Mouse (Mus musculus) heart, embryonic 15.5 days (tissue): ENCODE measurements around the gene Kcnab3. TPM values are rescaled to one million over a fixed set of nuclear protein-coding genes. Genes with fewer than 3 reads are reported as not detected.

Source experiments
- ATAC-seq: fragments of 200-750 bp; cut with Nextera tagmentation; replicated peaks from 2 replicates; pipeline ENCODE4 v1.8.0; 2017; ENCODE audit warnings: low read depth, moderate TSS enrichment; ENCODE audit not compliant: insufficient number of reproducible peaks, insufficient read depth, low FRiP score
- H3K27ac ChIP-seq: fragments of 300-500 bp; sonication (generic); 2 replicates; pipeline ENCODE4 v1.5.1; 2015; ENCODE audit warnings: mild to moderate bottlenecking, inconsistent platforms
- H3K27me3 ChIP-seq: fragments of 300-500 bp; sonication (generic); 2 replicates; pipeline ENCODE4 v1.6.1; 2015; ENCODE audit warnings: inconsistent platforms
- H3K36me3 ChIP-seq: fragments of 300-500 bp; sonication (generic); 2 replicates; pipeline ENCODE4 v1.6.1; 2015; ENCODE audit warnings: mild to moderate bottlenecking, inconsistent platforms
- H3K4me1 ChIP-seq: fragments of 300-500 bp; sonication (generic); replicated peaks from 2 replicates; pipeline ENCODE4 v1.6.1; 2015; ENCODE audit warnings: inconsistent platforms
- H3K4me2 ChIP-seq: fragments of 300-500 bp; sonication (generic); 2 replicates; pipeline ENCODE4 v1.6.1; 2015; ENCODE audit warnings: inconsistent platforms, mild to moderate bottlenecking, moderate library complexity
- H3K4me3 ChIP-seq: fragments of 300-500 bp; sonication (generic); 2 replicates; pipeline ENCODE4 v1.5.1; 2015; ENCODE audit warnings: mild to moderate bottlenecking, inconsistent platforms
- H3K9ac ChIP-seq: fragments of 300-500 bp; sonication (generic); 2 replicates; pipeline ENCODE4 v1.6.1; 2015; ENCODE audit warnings: mild to moderate bottlenecking, inconsistent platforms
- H3K9me3 ChIP-seq: fragments of 300-500 bp; sonication (generic); replicated peaks from 2 replicates; pipeline ENCODE4 v1.6.1; 2016; ENCODE audit warnings: inconsistent platforms
- WGBS: fragments of 180-500 bp; shearing (Covaris S2); methylation state at CpG from one replicate; pipeline ENCODE4 v1.1.7; 2015; ENCODE audit warnings: mixed read lengths; 5-methylcytosine and 5-hydroxymethylcytosine counted together
- polyA plus RNA-seq: library from polyadenylated mRNA; unstranded; fragments of >200 nt; fragmentation: Nextera tagmentation; extraction: Ambion mirVana; gene quantifications from 2 replicates; pipeline ENCODE4 v1.2.1, GENCODE M21; 2015

The Kcnab3 gene
- polyA plus RNA-seq, 1 experiment from 2014 or later: 0.77 TPM

- Histone ChIP-seq H3K27ac (no peak overlapping the region), H3K36me3 (no peaks in the 10 kb centered on the region), H3K4me2 (peak overlapping the region; percentile 69; the same call in 1 of the 2 replicates), H3K9me3 (no peaks in the 10 kb centered on the region), H3K27me3 (peaks cover 17% of the 10 kb centered on the region), H3K4me1 (peaks cover 14% of the 10 kb centered on the region), H3K4me3 (no peak overlapping the region), H3K9ac (no peak overlapping the region)
- ATAC-seq: no peak
- WGBS: 46% methylated on average over 8 of the region's 8 CpGs
Observed at GRCm38 (mm10) chr11:69332713-69333253, 6.7 kb downstream of the Kcnab3 start.

- H3K27ac ChIP-seq: no peak overlapping the region
- H3K4me3 ChIP-seq: no peak overlapping the region
- no peak for ATAC-seq
- H3K4me2 ChIP-seq: no peak overlapping the region
- H3K36me3 ChIP-seq: no peaks in the 10 kb centered on the region
- H3K27me3 ChIP-seq: peaks cover 7% of the 10 kb centered on the region; the same call in 1 of the 2 replicates
- WGBS: 52% methylated on average over 3 of the region's 3 CpGs
- H3K9me3 ChIP-seq: no peaks in the 10 kb centered on the region
- H3K4me1 ChIP-seq: peaks cover 14% of the 10 kb centered on the region
- H3K9ac ChIP-seq: no peak overlapping the region
Observed at GRCm38 (mm10) chr11:69333922-69334321, 7.9 kb downstream of the Kcnab3 start.

DNA sequence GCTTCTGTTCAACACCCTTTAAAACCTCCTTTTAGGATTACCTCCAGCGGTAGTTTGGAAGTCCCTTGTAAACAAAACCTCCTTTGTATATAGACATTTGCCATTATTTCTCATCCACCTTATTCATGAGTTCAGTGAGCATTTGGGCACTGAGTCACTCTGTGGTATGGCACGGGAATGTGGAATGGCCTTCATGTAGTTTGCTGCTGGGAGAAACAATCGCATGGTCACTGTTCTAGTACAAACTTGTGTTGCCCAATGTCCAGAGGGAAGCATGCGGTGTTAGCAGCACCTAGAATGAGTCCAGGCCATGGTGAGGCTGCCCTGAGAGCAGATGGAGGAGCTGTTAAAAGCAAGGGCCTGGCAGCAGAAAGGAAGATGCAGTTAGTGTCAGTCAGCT, 8.7 kb downstream of the Kcnab3 start:
- Histone ChIP-seq H3K9ac (no peak overlapping the region), H3K4me2 (no peak overlapping the region), H3K4me3 (no peak overlapping the region), H3K36me3 (no peaks in the 10 kb centered on the region), H3K9me3 (no peaks in the 10 kb centered on the region), H3K4me1 (peaks cover 14% of the 10 kb centered on the region), H3K27ac (no peak overlapping the region), H3K27me3 (peaks cover 3% of the 10 kb centered on the region; the same call in 1 of the 2 replicates)
- no peak for ATAC-seq
- 69% methylated on average over 4 of the region's 4 CpGs for WGBS

DNA sequence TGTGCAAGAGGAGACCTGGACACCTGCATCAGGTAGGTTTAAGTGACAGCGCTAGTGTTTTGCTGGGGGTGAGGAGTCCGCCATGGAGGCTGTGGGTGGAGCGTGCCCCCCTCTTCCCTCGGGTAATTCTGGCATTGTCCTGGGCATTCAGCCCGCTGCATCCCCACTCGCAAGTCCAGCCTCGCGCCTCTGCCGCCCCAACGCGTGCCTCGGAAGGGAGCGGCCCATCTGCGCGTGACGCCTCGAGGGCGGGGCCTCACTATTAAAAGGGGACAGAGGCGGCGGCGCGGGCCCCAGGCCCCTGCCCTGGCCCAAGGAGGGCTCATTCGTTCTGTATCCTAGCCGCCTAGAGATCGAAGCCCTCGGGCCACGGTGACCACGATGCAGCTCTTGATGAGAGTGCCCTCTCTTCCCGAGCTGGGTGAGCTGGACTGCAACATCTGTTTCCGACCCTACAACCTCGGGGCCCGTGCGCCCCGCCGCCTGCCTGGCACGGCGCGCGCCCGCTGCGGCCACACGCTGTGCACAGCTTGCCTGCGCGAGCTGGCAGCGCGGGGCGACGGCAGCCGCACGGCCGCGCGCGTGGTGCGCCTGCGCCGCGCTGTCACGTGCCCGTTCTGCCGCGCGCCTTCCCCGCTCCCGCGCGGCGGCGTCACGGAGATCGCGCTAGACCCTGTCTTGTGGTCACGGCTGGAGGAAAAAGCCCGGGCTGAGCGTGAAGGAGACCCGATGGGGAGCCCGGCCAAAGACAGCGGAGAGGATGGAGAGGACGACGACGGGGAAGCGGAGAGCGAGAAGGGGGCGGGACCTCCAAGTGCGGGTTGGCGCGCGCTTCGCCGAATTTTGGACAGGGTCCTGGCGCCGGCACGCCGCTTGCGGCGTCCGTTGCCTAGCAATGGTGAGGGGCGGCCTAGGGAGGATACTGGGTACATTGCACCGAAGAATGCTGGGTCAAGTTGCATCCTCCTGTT, 14.4 kb downstream of the Kcnab3 start, which contains the start of gene Rnf227:
TSS of gene Rnf227 (plus strand) at position 301 of the 971 bp plus-strand sequence.
- H3K4me3 ChIP-seq: peak within 1 kb of the TSS; percentile 63
- peaks cover 14% of the 10 kb centered on the region for H3K36me3 ChIP-seq
- peaks cover 15% of the 10 kb centered on the region for H3K4me1 ChIP-seq
- H3K27me3 ChIP-seq: peaks cover 6% of the 10 kb centered on the region; the same call in 1 of the 2 replicates
- H3K27ac ChIP-seq: no peak within 1 kb of the TSS
- no peaks in the 10 kb centered on the region for H3K9me3 ChIP-seq
- H3K9ac ChIP-seq: peak within 1 kb of the TSS; percentile 64
- H3K4me2 ChIP-seq: peak within 1 kb of the TSS; percentile 90
- ATAC-seq: peak; percentile 82
- WGBS: 2% methylated on average over 99 of the region's 99 CpGs

- WGBS: 84% methylated on average over 25 of the region's 26 CpGs
- H3K27me3 ChIP-seq: no peaks in the 10 kb centered on the region
- H3K27ac ChIP-seq: no peak overlapping the region
- no peak for ATAC-seq
- no peaks in the 10 kb centered on the region; the same call in 1 of the 2 replicates for H3K4me1 ChIP-seq
- peaks cover 55% of the 10 kb centered on the region for H3K36me3 ChIP-seq
- no peak overlapping the region for H3K4me3 ChIP-seq
- H3K9ac ChIP-seq: no peak overlapping the region
- no peak overlapping the region for H3K4me2 ChIP-seq
- no peaks in the 10 kb centered on the region for H3K9me3 ChIP-seq
Observed at GRCm38 (mm10) chr11:69346441-69346840, 20.4 kb downstream of the Kcnab3 start.

DNA sequence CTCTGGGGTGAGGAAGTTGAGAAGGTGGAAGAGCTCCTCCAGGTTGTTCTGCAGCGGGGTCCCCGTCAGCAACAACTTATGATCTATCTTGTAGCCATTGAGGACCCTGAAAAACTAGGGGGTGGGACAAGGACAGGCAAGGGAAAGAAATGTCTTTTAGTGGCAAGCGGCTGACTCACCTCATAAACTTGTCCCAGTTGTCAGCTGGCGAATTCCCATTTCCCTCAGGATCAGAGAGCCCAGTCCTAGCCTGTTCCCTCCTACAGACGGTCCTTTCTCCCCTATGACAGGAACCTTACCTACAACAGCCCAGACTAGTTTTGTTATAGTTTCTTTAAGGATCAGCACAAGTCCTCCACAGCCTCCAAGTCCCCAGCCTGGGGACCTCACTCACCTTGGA, 30.5 kb downstream of the Kcnab3 start:
- ATAC-seq: no peak
- H3K9ac ChIP-seq: no peak overlapping the region
- no peak overlapping the region for H3K4me3 ChIP-seq
- peaks cover 85% of the 10 kb centered on the region for H3K36me3 ChIP-seq
- no peaks in the 10 kb centered on the region for H3K9me3 ChIP-seq
- no peak overlapping the region for H3K4me2 ChIP-seq
- no peaks in the 10 kb centered on the region for H3K4me1 ChIP-seq
- H3K27ac ChIP-seq: no peak overlapping the region
- 87% methylated on average over 5 of the region's 5 CpGs for WGBS
- H3K27me3 ChIP-seq: no peaks in the 10 kb centered on the region

- no peak overlapping the region for H3K4me3 ChIP-seq
- WGBS: 86% methylated on average over 12 of the region's 12 CpGs
- ATAC-seq: no peak
- H3K36me3 ChIP-seq: peaks cover 83% of the 10 kb centered on the region
- no peaks in the 10 kb centered on the region for H3K27me3 ChIP-seq
- no peak overlapping the region for H3K27ac ChIP-seq
- H3K4me2 ChIP-seq: no peak overlapping the region
- no peaks in the 10 kb centered on the region for H3K9me3 ChIP-seq
- no peak overlapping the region for H3K9ac ChIP-seq
- no peaks in the 10 kb centered on the region for H3K4me1 ChIP-seq
Observed at GRCm38 (mm10) chr11:69357690-69358089, 31.6 kb downstream of the Kcnab3 start.

DNA sequence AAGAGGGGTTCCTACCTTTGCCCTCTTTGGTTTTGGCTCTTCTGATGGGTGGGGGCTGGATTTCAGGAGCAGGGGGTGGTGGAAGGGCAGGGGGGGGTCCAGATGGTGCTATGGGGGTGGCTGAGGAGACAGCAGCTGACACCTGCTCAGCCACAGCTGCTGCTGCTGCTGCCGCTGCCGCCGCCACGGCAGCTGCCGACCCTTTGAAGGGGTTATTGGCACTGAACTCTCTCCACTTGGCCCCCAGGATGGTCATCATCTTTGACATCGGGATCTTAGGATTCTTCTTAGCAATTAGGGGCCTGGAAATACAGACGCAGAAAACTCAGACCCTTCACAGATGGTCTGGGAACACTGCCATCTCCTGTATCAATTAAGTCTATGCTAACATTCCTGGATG, 36.0 kb downstream of the Kcnab3 start:
- WGBS: 74% methylated on average over 7 of the region's 7 CpGs

GRCm38 (mm10) chr11:69362479-69362878, 36.4 kb downstream of the Kcnab3 start:
- H3K36me3 ChIP-seq: peaks cover 55% of the 10 kb centered on the region
- WGBS: 70% methylated on average over 2 of the region's 2 CpGs
- no peak overlapping the region for H3K9ac ChIP-seq
- H3K4me3 ChIP-seq: no peak overlapping the region
- no peak overlapping the region for H3K4me2 ChIP-seq
- no peak for ATAC-seq
- H3K27ac ChIP-seq: no peak overlapping the region
- H3K9me3 ChIP-seq: no peaks in the 10 kb centered on the region
- peaks cover 33% of the 10 kb centered on the region for H3K4me1 ChIP-seq
- H3K27me3 ChIP-seq: no peaks in the 10 kb centered on the region

More for the DNA sequence above, 36.0 kb downstream of the Kcnab3 start:
- Histone ChIP-seq H3K27me3 (no peaks in the 10 kb centered on the region), H3K4me1 (peaks cover 28% of the 10 kb centered on the region), H3K27ac (no peak overlapping the region), H3K36me3 (peaks cover 60% of the 10 kb centered on the region), H3K4me3 (no peak overlapping the region), H3K9ac (no peak overlapping the region), H3K4me2 (no peak overlapping the region), H3K9me3 (no peaks in the 10 kb centered on the region)
- no peak for ATAC-seq

DNA sequence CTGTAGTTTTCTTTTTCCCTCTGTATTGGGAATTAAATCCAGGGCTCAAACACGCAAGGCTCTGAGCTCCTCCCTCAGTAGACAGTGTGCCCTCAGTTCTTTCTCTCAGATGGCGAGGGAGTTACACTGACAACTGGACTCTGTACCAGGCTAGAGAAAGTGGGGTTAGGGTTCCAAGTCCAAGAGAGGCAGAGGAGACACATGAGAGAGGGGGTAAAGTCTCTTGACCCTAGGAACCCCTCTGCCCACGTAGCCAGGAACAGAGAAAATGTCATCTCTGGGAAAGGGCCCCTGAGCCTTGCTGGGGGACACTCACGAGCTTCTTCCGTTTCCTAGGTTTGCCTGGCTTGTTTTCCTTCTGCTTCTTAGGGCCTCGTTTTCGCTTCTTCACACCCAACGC, 38.3 kb downstream of the Kcnab3 start:
- peak overlapping the region; percentile 10; the same call in 1 of the 2 replicates for H3K4me3 ChIP-seq

DNA sequence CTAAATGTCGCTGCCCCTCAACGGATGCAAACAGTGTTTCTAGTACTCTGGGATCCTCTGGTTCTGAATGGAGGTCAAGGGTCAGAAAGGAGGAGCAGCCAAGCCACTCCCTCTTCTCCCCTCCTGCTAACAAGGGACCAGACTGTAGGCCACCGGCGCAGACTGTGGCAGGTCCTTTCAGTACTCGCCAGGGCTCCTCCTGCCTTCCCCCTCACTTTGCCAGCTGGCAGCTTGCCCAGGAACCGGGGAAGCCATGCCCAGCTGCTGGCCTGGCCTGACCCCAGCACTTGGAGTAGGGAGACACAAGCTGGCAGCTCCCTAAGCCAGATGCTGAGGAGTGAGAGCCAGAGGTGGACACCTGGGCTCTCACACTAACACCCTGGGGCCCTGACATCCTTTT, 38.9 kb downstream of the Kcnab3 start:
- Histone ChIP-seq H3K4me3 (0 out of 2 replicates have a peak overlapping the region, but pooled peaks have one; percentile 10), H3K27me3 (no peaks in the 10 kb centered on the region), H3K9ac (0 out of 2 replicates have a peak overlapping the region, but pooled peaks have one; percentile 28), H3K4me1 (peaks cover 44% of the 10 kb centered on the region), H3K36me3 (peaks cover 32% of the 10 kb centered on the region), H3K4me2 (peak overlapping the region; percentile 97; the same call in 1 of the 2 replicates), H3K9me3 (no peaks in the 10 kb centered on the region), H3K27ac (peak overlapping the region; percentile 97)
- WGBS: 3% methylated on average over 6 of the region's 6 CpGs
- ATAC-seq: peak; percentile 68

More for the DNA sequence above, 38.3 kb downstream of the Kcnab3 start:
- Histone ChIP-seq H3K9me3 (no peaks in the 10 kb centered on the region), H3K36me3 (peaks cover 38% of the 10 kb centered on the region), H3K27me3 (no peaks in the 10 kb centered on the region), H3K4me2 (peak overlapping the region; percentile 97; the same call in 1 of the 2 replicates), H3K27ac (peak overlapping the region; percentile 97), H3K4me1 (peaks cover 42% of the 10 kb centered on the region), H3K9ac (0 out of 2 replicates have a peak overlapping the region, but pooled peaks have one; percentile 28)
- WGBS: 53% methylated on average over 8 of the region's 8 CpGs
- ATAC-seq: no peak
